Mouse (Mus musculus): Measurements from ENCODE around the gene Msi2. TPM values are rescaled to one million over a fixed set of nuclear protein-coding genes. Genes with fewer than 3 reads are reported as not detected.

Gene Msi2
- total and polyA plus RNA-seq, 2 experiments from 2014 or later, result 33.0 to 170 TPM

DNA sequence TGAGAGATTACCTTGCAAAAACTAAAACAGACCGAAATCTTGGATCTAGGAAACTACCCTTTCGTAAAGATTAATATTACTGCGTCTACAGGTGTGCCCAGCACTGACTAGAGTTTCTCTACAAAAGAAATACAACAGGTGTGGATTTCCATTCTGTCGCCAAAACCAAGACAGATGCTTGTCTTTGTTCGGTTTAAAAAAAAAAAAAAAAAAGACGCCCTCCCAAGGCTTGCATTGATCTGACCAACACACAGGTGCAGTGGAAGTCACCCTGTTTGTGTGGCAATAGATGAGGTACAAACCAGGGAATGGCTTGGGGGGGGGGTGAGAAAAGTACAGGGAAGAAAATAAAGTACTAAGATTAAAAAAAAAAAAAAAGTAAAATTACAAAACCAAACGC is 4.2 kb downstream of the Msi2 start:
- DNase-seq (ENCODE audit: low spot score) (no peak), ATAC-seq (no peak)
- Histone ChIP-seq H3K9me3 (ENCODE audit: low read length) (no peaks in the 10 kb centered on the region), H3K36me3 (ENCODE audit: insufficient read depth, low read length) (peaks cover 17% of the 10 kb centered on the region), H3K4me2 (ENCODE audit: low read depth, low read length) (peak overlapping the region; percentile 98), H3K27ac (no peak overlapping the region), H3K27me3 (ENCODE audit: insufficient read depth, low read length) (no peaks in the 10 kb centered on the region), H3K4me3 (ENCODE audit: low read length) (peak overlapping the region; percentile 98), H3K4me1 (ENCODE audit: insufficient read depth, low read length) (peaks cover 6% of the 10 kb centered on the region; the same call in 1 of the 2 replicates), H3K9ac (replicated peaks; ENCODE audit: low read length) (no peak overlapping the region)
- 42% methylated on average over 7 of the region's 7 CpGs for WGBS
- no peak for TF ChIP-seq CTCF (IDR thresholded peaks at IDR 0.05; ENCODE audit: low read depth)

DNA sequence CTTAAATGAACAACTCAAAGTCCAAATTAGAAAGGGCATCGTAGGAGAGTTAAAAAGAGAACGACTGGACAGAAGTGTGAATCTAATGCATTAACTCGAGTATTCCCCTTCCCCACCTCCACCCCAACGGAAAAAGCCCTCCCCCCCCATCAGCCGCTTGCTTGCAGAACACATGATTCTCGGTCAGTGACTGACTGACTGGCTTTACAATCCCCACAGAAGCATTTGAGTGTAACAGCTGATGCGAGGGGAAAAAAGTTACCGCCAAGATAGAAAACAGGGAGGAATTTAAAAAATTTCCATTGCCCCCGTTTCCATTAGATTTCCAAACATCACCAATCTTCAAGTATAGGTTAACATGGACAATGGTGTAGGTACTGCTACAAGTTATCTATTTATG is 4.8 kb downstream of the Msi2 start:
- TF ChIP-seq CTCF (IDR thresholded peaks at IDR 0.05; ENCODE audit: low read depth), result no peak
- 27% methylated on average over 9 of the region's 9 CpGs for WGBS
- Histone ChIP-seq H3K4me2 (ENCODE audit: low read depth, low read length) (peak overlapping the region; percentile 98), H3K4me1 (ENCODE audit: insufficient read depth, low read length) (peaks cover 6% of the 10 kb centered on the region; the same call in 1 of the 2 replicates), H3K27me3 (ENCODE audit: insufficient read depth, low read length) (no peaks in the 10 kb centered on the region), H3K9me3 (ENCODE audit: low read length) (no peaks in the 10 kb centered on the region), H3K9ac (replicated peaks; ENCODE audit: low read length) (no peak overlapping the region), H3K27ac (no peak overlapping the region), H3K36me3 (ENCODE audit: insufficient read depth, low read length) (peaks cover 17% of the 10 kb centered on the region), H3K4me3 (ENCODE audit: low read length) (peak overlapping the region; percentile 98)
- no peak for ATAC-seq
- peak; percentile 42 for DNase-seq (ENCODE audit: low spot score)

DNA sequence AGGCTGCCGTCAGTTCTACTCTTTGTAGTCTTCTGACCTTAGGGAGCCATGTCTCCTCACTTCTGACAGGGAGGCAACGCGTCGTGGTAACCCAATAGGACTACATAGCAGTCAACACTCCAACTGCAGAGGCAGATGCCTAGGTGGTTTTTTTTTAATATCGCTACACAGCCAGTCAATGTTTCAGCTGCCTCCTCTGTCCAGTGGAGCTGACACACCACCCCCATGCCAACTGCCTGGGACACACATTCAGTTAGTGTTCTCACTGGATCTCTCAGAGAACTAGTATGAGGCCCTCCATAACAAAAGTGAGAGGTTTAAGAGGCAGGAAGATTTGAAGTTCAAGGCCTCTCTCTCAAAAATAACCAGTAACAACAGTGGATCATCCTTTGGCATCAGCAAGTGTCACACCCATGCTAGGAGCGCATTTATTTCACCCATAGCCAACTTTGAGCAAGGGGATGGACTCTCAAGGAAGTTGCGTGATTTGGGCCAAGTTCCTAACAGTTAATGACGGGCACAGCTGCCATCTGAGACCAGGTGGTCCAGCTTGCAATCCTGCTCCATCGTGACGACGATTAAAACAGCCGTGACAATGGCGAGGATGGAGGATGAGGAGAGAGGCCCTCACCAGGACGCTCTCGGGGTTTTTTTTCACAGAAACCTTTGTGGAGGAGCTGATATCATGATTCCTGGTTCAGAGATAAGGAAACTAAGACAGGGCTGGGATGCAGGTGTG is 8.3 kb downstream of the Msi2 start:
- no peak for DNase-seq (ENCODE audit: low spot score)
- H3K27ac ChIP-seq, result no peak overlapping the region
- H3K4me3 ChIP-seq (ENCODE audit: low read length), result no peak overlapping the region
- peaks cover 20% of the 10 kb centered on the region for H3K36me3 ChIP-seq (ENCODE audit: insufficient read depth, low read length)
- no peak overlapping the region for H3K9ac ChIP-seq (replicated peaks; ENCODE audit: low read length)
- peaks cover 7% of the 10 kb centered on the region; the same call in 1 of the 2 replicates for H3K4me1 ChIP-seq (ENCODE audit: insufficient read depth, low read length)
- no peak for TF ChIP-seq CTCF (IDR thresholded peaks at IDR 0.05; ENCODE audit: low read depth)
- ATAC-seq, result no peak
- no peaks in the 10 kb centered on the region for H3K9me3 ChIP-seq (ENCODE audit: low read length)
- no peaks in the 10 kb centered on the region for H3K27me3 ChIP-seq (ENCODE audit: insufficient read depth, low read length)
- WGBS, result 47% methylated on average over 15 of the region's 15 CpGs
- H3K4me2 ChIP-seq (ENCODE audit: low read depth, low read length), result no peak overlapping the region

DNA sequence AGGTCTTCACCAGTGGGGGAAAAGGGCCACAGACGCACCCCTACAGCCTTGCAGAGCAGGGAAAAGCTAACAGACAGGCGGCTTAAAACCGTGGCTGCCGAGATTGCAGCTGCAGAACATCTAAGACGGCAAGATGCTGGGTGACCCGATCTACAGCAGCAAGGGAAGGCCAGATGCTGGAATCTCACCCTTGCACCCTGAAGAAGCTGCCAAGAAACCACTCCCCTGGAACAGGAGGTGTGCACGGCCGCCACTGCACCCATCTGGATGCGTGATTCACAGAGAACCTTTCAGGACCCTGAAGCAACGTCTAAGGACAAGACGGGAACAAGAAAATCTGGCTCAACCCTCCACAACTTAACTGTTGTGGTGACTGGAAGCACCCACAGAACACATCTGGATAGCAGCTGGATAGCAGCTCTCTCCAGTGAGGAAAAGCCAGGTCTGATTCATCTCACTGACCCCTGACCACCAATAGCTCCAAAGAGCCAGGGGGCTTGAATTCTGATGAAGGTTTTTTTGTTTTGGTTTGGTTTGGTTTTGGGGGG is 11.0 kb downstream of the Msi2 start:
- no peaks in the 10 kb centered on the region for H3K27me3 ChIP-seq (ENCODE audit: insufficient read depth, low read length)
- peak overlapping the region; percentile 20; the same call in 1 of the 2 replicates for H3K27ac ChIP-seq
- WGBS, result 67% methylated on average over 11 of the region's 11 CpGs
- TF ChIP-seq CTCF (IDR thresholded peaks at IDR 0.05; ENCODE audit: low read depth), result no peak
- H3K4me1 ChIP-seq (ENCODE audit: insufficient read depth, low read length), result peaks cover 13% of the 10 kb centered on the region; the same call in 1 of the 2 replicates
- H3K4me3 ChIP-seq (ENCODE audit: low read length), result no peak overlapping the region
- H3K4me2 ChIP-seq (ENCODE audit: low read depth, low read length), result no peak overlapping the region
- H3K9me3 ChIP-seq (ENCODE audit: low read length), result no peaks in the 10 kb centered on the region
- ATAC-seq, result no peak
- DNase-seq (ENCODE audit: low spot score), result no peak
- H3K9ac ChIP-seq (replicated peaks; ENCODE audit: low read length), result no peak overlapping the region
- H3K36me3 ChIP-seq (ENCODE audit: insufficient read depth, low read length), result peaks cover 20% of the 10 kb centered on the region

DNA sequence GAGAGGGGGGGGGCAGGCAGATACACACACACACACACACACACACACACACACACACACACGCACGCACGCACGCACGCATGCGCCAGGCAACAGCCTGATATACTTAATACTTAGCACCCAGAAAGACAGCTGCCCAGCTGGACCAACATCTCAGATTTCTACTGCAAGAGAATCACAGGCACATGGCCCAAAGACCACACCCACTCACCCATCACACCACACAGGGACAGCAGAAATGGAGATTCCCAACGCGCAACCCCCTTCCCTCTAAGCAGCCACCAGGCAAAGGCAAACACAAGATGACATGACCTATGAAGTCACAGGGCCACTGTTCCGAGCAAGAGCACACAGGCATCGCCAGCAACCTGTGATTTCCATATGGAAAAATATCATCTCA is 13.6 kb downstream of the Msi2 start:
- H3K36me3 ChIP-seq (ENCODE audit: insufficient read depth, low read length), result peaks cover 14% of the 10 kb centered on the region; the same call in 1 of the 2 replicates
- WGBS, result 75% methylated on average over 10 of the region's 10 CpGs

DNA sequence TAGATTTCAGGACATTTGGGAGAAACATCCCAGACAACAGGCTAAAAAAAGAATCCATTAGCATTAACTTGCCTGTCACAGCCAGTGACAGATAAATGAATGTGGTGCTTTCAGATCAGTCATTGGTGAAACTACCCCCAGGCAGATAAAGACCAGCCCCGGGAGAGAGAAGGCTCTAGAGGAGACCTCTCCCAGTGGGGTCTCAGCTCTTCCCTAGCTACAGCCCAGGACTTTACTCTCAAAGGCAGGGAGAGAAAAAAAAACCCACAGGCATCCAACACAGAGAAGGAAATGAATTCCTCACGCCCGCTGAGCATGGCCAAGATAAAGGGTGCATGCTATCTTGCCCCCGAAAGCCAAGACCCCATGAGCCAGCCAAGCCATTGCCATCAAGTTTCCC is 15.1 kb downstream of the Msi2 start:
- H3K27ac ChIP-seq, result peak overlapping the region; percentile 58; the same call in 1 of the 2 replicates
- 19% methylated on average over 4 of the region's 4 CpGs for WGBS
- no peaks in the 10 kb centered on the region for H3K9me3 ChIP-seq (ENCODE audit: low read length)
- peak overlapping the region; percentile 10; the same call in 1 of the 2 replicates for H3K4me2 ChIP-seq (ENCODE audit: low read depth, low read length)
- DNase-seq (ENCODE audit: low spot score) (no peak), ATAC-seq (no peak)
- TF ChIP-seq CTCF (IDR thresholded peaks at IDR 0.05; ENCODE audit: low read depth), result no peak
- peaks cover 13% of the 10 kb centered on the region; the same call in 1 of the 2 replicates for H3K4me1 ChIP-seq (ENCODE audit: insufficient read depth, low read length)
- H3K4me3 ChIP-seq (ENCODE audit: low read length), result no peak overlapping the region
- peaks cover 14% of the 10 kb centered on the region; the same call in 1 of the 2 replicates for H3K36me3 ChIP-seq (ENCODE audit: insufficient read depth, low read length)
- no peak overlapping the region for H3K9ac ChIP-seq (replicated peaks; ENCODE audit: low read length)
- no peaks in the 10 kb centered on the region for H3K27me3 ChIP-seq (ENCODE audit: insufficient read depth, low read length)

More for the DNA sequence above, 13.6 kb downstream of the Msi2 start:
- ATAC-seq (no peak), DNase-seq (ENCODE audit: low spot score) (no peak)
- no peaks in the 10 kb centered on the region for H3K9me3 ChIP-seq (ENCODE audit: low read length)
- TF ChIP-seq CTCF (IDR thresholded peaks at IDR 0.05; ENCODE audit: low read depth), result no peak
- H3K4me2 ChIP-seq (ENCODE audit: low read depth, low read length), result no peak overlapping the region
- H3K4me3 ChIP-seq (ENCODE audit: low read length), result no peak overlapping the region
- H3K27ac ChIP-seq, result no peak overlapping the region
- H3K27me3 ChIP-seq (ENCODE audit: insufficient read depth, low read length), result no peaks in the 10 kb centered on the region
- H3K4me1 ChIP-seq (ENCODE audit: insufficient read depth, low read length), result peaks cover 13% of the 10 kb centered on the region; the same call in 1 of the 2 replicates
- H3K9ac ChIP-seq (replicated peaks; ENCODE audit: low read length), result no peak overlapping the region
